Mouse (Mus musculus): ENCODE measurements around the gene Ralgps1.

DNA sequence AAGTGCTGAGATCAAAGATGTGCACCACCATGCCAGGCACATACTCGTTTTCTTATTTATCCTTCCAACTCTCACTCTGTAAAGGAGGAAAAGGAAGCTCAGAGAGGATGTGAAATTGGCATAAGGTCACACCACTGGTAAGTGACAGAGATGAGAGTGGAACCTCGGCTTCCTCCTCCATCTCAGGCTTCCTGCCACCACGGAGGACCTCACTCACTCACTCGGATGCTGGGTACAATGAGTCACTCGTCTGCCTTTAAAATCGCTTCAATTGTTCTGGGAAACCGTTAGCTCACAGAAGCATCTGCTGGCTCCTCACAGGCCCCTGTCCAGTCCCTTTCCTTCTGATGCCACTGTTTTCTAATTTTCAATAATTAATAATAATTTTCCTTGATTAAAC, 194.8 kb downstream of the Ralgps1 start:
- TF ChIP-seq GATA1 (IDR thresholded peaks at IDR 0.05; ENCODE audit: borderline replicate concordance, low read length) (no peak), FLI1 (IDR thresholded peaks at IDR 0.05; ENCODE audit: low read length) (no peak)
